Mouse (Mus musculus) layer of hippocampus, adult 8-10 months (tissue): ENCODE results near the gene Scg3. TPM values are rescaled to one million over a fixed set of nuclear protein-coding genes. Genes with fewer than 3 reads are reported as not detected.
"Not testable (repeated sequence)": the region's sequence is repeated elsewhere in the genome, so short reads cannot be mapped to it uniquely, and the experiment has no call there.

ENCODE experiments used
- DNase-seq, 2 experiments: peaks; one replicate each; pipeline ENCODE4 v3.0.0; 2022; ENCODE audit warnings: low spot score in 2 of 2
- total RNA-seq, 4 experiments: library from RNA; stranded (reverse); gene quantifications; 2 replicates each; pipeline ENCODE4 v1.2.4; 2022

Gene Scg3
- 100 to 1,000 TPM; 246 to 315 (median 277) TPM for total RNA-seq

- peak; percentile 94 for DNase-seq
These were observed at the start of gene Scg3 for GRCm38 (mm10) chr9:75683426-75684191. Gene Scg3, minus strand, starts transcription at chr9:75684056.

- DNase-seq = peak; percentile 15 to 62
These were observed 36.3 kb upstream of the Scg3 start for GRCm38 (mm10) chr9:75719952-75720687.

DNA sequence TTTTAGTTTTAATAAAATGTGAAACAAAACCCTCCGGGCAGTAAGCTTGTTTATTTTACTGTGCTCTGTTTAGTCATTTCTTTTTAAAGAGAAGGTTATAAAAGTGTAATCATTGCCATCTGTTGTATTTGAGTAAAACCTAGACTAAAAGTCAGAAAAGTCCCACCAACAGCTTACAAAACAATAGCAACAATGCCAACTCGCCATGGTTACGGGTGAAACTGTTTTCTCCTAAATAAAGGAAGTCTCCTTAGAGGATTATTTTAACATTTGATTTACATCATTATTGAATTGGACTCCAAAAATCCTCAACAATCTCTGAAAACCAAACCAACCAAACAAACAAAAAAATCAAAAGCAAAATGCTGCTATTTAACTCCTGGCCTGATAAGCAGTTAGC, 35.6 kb upstream of the Scg3 start:
- no peak for DNase-seq

DNA sequence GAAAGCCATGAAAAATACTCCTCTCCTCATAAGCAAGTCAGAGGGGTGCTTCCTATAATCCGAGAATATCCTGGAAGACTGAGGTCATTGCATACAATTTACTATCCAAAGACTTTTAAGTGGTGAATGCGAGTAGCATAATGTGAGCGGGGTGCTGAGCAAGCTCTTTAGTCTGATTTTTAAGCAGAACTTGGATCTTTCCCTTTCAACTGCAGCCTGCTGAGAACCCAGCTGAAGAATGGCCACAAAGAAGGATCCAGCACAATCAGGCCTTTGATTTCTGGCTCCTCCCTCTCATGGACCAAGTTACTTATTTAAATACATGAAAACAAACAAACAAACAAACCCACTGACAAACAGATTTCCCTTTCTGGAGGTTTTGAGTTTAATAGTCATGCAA, 916 bp upstream of the Scg3 start:
- DNase-seq = peak; percentile 31 to 37

DNA sequence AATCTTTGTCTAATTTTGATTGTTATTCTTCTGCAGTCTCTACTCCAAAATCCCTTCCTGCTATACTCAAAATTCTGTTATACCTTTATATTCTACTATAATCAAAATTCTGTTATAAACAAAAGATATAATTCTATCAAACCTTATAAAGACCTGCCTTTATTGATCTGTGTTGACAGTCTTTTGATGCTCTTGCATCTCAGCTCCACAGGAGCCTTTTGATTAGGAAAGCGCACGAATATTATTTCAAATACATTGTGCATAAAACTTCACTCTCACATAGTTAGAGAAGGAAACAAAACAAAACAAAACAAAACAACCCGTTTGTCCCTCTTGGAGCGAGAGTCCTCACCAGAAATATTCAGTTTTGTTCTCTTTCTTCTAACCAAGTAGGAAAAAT, 436 bp upstream of the Scg3 start:
- DNase-seq = no peak

DNA sequence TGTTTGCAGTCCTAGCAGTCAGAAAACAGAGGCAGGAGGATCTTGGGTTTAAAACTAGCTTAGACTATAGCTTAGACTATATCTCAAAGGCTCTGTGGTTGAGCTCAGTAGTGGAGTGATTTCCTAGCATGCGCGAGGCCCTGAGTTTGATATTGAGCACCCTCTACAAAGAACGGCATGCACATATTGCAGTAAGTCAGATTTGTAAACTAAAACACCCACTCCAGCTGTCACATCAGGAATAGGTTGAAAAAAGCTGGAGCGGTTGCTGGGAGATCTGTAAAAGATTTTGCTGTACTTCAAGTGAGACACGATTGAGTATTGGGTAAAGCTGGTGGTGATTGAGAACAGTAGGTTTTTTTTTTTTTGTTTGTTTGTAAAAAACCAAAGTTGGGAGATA, 3.2 kb downstream of the Scg3 start:
- peak in 1 of 2 experiments; percentile 30 for DNase-seq

GRCm38 (mm10) chr9:75679629-75680028, 4.2 kb downstream of the Scg3 start:
- DNase-seq = no peak

DNA sequence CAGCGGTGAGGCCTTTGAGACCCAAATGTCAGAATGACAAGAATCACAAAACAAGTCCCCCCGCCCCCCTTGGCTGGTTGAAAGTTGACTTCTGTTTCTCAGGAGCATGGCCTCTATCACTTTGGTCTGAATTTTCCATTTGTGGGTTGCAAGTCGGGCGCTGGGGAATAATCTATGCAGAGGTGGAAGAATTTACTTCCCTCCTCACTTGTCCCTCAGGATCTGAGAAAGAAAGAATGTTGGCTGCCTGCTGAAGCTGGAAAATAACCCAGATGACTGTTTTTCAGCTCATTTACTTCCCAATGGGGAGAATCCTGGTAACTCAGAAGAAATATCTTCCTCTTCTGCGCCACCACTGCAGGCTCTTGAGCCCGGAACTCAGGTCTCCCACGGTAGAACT, 5.5 kb downstream of the Scg3 start:
- DNase-seq = no peak

GRCm38 (mm10) chr9:75676226-75676625, 7.6 kb downstream of the Scg3 start:
- no peak for DNase-seq

DNA sequence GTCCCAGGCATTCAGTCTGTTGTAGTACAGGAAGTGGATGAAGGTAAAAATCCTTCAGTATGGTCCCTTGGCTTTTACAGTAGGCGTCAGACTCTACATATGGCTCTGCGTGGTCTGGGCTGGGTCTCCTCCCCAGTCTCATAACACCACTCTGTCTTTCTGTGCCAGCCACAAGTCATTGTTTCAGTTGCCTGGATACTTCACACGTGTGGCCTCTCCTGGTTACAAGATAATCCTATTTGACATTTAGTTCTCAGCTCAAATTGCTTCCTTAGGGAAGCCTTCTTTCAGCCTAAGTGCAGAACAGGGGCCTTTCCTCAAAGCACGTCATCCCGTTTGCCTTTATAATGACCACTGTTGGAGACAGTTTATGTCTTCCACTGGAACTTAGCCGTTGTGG, 11.1 kb downstream of the Scg3 start:
- no peak for DNase-seq

GRCm38 (mm10) chr9:75666612-75667011, 17.2 kb downstream of the Scg3 start:
- DNase-seq = no peak

DNA sequence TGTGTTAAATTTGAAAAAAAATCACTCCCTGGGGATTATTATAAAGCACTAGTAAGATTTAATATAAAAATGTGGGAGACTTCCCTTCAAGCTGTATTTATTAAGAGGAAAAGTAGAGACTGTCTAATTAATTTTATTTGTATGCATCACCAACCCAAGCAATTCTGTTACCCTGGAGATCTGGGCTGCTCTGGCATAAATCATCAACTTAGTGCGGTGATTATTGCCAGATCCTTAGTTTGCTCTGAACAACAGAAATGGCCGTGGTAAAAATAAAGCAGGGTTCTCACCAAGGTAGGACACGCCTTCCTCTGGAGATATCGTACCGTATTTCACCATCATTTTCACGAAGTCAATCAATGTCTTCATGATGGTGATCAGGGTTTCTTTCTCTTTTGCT, 18.5 kb downstream of the Scg3 start:
- peak; percentile 28 to 44 for DNase-seq

DNA sequence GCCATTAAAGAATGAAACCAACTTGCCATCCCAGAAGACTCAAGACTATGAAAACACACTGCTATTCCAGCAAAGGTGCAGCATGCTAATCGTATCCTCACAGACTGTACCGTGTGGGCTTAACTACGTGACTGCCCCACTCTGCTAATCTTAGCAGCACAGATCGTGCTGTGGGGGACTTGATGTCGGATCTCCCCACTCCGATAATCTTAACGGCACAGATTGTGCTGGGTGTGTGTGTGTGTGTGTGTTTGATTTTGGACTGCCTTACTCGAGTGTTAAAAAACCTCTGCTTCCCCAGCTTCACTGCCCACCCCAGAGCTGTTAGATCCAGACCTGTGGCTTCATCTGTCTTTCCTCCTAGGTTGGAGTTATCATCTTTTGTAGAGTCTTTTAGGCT, 22.9 kb downstream of the Scg3 start:
- DNase-seq = no peak

DNA sequence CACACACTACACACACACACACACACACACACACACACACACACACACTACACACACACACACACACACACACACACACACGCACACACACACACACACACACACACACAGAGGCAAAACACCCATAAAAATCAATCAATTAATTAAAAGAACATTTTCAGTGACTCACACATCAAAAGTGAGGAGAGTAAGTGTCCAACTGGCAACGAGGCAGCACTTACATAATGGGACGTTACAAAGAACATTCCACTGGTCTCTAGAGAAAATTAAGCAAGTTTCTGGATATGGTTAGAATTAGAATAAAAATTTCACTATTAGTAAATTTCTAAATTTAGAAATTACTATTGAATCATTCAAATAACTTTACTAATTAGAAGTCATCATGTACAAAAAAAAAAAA, 27.4 kb downstream of the Scg3 start:
- not testable (repeated sequence) for DNase-seq

GRCm38 (mm10) chr9:75653981-75654911, 29.6 kb downstream of the Scg3 start:
- no peak for DNase-seq

DNA sequence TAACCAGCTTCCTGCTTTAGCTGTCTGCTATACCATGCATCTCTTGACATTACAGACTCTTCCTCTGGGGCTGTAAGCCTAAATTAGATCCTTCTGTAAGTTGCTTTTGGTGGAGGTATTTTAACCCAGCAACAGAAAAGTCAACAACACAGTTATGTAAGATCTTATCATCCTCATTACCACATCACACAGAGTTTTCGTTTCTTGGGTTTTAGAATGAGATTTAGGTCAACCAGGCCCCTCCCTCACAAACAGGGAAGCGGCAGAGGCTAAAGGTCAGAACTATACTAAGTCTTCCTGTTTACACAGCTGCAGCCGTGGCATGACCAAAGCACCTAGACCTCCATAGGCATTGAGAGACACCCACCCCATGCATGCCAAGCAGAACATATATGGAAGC, 38.5 kb downstream of the Scg3 start:
- DNase-seq = no peak

DNA sequence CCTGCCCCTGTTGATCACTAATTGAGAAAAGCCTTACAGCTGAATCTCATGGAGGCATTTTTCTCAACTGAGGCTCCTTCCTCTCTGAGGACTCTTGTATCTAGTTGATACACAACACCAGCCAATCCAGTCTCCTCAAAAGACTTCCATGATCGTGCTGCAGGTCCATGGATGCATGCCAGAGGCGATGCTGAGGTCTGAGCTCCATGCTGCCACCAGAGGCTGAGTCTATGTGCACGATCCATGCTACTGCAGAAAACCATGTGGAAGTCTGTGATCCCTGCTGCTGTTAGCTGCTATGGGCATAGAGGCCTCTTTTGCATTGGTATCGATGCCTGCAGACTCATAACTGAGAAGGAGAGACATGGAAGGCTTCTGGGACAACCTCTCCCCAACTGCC, 49.6 kb downstream of the Scg3 start:
- no peak for DNase-seq

- no peak for DNase-seq
These were observed 50.3 kb downstream of the Scg3 start for GRCm38 (mm10) chr9:75633603-75634002.

GRCm38 (mm10) chr9:75632902-75633301, 51.0 kb downstream of the Scg3 start:
- no peak for DNase-seq

DNA sequence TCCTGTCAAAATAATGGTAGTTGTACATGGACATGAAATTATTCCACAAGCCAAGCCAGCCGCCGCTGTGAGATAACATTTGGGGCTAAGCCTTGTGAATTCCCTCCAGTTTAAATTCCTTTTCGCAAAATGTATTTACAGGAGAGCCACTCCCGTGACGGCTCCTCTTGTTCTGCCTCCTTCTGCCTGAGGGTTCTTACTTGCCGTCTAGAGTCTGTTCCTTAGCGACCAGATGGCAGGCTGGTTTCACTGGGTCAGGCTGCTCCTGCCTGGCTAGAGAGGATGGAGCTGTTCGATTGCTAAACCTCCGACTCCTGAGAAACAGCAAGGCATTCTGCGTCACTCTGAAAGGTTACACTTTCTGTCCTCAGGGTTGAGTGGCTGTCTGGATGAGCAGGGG, 51.7 kb downstream of the Scg3 start:
- DNase-seq = no peak

DNA sequence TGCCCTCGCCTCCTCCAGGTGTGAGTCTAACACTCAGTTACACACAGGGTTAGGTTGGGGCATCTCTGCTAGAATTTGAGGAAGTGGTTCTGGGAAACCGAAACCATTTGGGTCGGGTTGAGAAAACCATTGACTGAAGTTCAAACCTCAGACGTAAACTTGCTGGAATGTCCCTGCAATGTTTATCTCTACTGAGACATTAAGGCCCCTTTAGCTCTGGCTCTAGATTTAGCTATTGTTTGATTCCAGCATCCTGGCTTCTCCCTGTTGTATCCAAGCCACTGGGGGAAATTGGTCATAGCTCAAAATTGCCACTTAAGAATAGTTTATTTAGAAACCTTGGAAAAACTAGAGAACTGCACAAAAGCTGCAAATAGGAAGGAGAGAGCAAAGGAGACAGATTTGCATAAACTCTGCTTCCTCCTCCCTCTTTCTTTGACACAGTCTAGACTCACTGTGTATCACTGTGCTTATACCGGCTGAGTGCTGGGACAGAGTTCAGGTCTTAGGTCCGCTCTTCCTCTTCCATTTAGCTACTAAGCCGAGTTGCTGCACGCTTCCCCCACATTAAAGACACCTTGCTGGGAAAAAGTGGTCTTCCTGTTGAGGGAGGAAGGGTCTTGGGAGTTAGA, 52.9 kb downstream of the Scg3 start:
- DNase-seq = no peak

DNA sequence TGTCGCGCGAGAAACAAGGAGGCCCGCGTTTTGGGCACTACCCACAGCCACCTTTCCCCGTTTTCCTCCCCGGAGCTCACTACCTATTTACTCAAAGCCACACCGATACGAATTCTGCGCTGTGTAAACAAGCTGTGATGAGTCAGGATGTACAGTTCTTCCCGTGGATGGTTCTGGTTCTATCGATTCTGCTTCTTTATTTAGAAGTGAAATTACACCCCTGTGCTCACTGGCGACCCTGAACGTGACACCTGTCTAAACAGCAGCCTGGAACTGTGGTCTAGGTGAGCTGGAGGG, 57.6 kb downstream of the Scg3 start:
- peak in 1 of 2 experiments; percentile 31 for DNase-seq
